Mouse (Mus musculus) kidney, adult 2 months (tissue): ENCODE measurements around the gene Rnf144a.

Experiments used
- CTCF ChIP-seq: fragments of 200-500 bp; conservative IDR thresholded peaks from 2 replicates; pipeline ENCODE4 v1.5.1; 2011; ENCODE audit warnings: low read depth, mild to moderate bottlenecking, control low read depth, low read length, moderate library complexity, mixed read lengths; ENCODE audit not compliant: insufficient read depth, insufficient read length
- POLR2A ChIP-seq: fragments of 200-500 bp; IDR thresholded peaks from one replicate; pipeline ENCODE4 v1.6.1; 2011; ENCODE audit warnings: low read depth, low read length, control low read depth

DNA sequence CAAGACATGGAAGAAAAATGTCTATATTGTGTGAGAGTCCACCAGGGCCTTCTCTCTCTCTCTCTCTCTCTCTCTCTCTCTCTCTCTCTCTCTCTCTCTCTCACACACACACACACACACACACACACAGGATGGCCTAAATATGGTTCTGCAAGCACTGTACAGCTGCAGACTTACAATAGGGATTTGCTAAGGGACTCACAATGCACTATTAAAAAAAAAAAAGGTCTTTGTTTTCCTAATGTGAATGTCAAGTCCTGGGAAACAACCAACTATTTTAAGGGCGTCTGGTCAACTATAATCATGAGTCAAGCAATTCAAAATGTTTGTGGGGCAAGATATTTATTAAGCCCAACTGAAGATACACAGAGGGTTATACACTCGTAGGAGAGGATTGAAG, 71.9 kb downstream of the Rnf144a start:
- TF ChIP-seq CTCF (no peak), POLR2A (no peak)
